Mouse (Mus musculus) left cerebral cortex, postnatal 14 days (tissue): ENCODE measurements around the gene Aif1l. TPM values are rescaled to one million over a fixed set of nuclear protein-coding genes. Genes with fewer than 3 reads are reported as not detected.

Experiments used
- DNase-seq, 2 experiments: peaks; one replicate each; pipeline ENCODE4 v3.0.0; 2021 to 2022; ENCODE audit warnings: low spot score in 2 of 2, mixed read lengths in 1 of 2
- intact Hi-C: fragments of 180-260 bp; cut with DNase I; formaldehyde crosslinking; loops from one replicate; pipeline ENCODE4 v1.15.1; 2025
- total RNA-seq, 2 experiments: library from RNA; stranded (reverse); gene quantifications; 2 replicates each; pipeline ENCODE4 v1.2.3; 2021

Aif1l gene
- total RNA-seq, 2 experiments from 2014 or later, result 2.4 to 7.1 TPM

GRCm38 (mm10) chr2:31948801-31949200 is 1.1 kb upstream of the Aif1l start:
- no peak for DNase-seq
- intact Hi-C loops, result no loop called here

- intact Hi-C loops, result no loop called here
- no peak for DNase-seq
These were observed 1.0 kb downstream of the Aif1l start for GRCm38 (mm10) chr2:31950966-31951365.

- DNase-seq, result no peak
- intact Hi-C loops, result no loop called here
These were observed 2.3 kb downstream of the Aif1l start for GRCm38 (mm10) chr2:31952236-31952635.

- DNase-seq, result no peak
- intact Hi-C loops, result no loop called here
These were observed 2.8 kb downstream of the Aif1l start for GRCm38 (mm10) chr2:31952725-31953124.

- intact Hi-C loops, result no loop called here
These were observed 3.7 kb downstream of the Aif1l start for GRCm38 (mm10) chr2:31953687-31954086.

GRCm38 (mm10) chr2:31954779-31955181 is 4.8 kb downstream of the Aif1l start:
- intact Hi-C loops, result no loop called here

More at GRCm38 (mm10) chr2:31953687-31954086, 3.7 kb downstream of the Aif1l start:
- no peak for DNase-seq

GRCm38 (mm10) chr2:31955686-31956085 is 5.7 kb downstream of the Aif1l start:
- no peak for DNase-seq
- intact Hi-C loops, result no loop called here

More at GRCm38 (mm10) chr2:31954779-31955181, 4.8 kb downstream of the Aif1l start:
- no peak for DNase-seq

- intact Hi-C loops, result no loop called here
- DNase-seq, result no peak
These were observed 7.3 kb downstream of the Aif1l start for GRCm38 (mm10) chr2:31957211-31957610.

GRCm38 (mm10) chr2:31960986-31961385 is 11.0 kb downstream of the Aif1l start:
- no peak for DNase-seq
- intact Hi-C loops, result no loop called here

GRCm38 (mm10) chr2:31961791-31962222 is 11.9 kb downstream of the Aif1l start:
- DNase-seq, result no peak
- intact Hi-C loops, result no loop called here

- intact Hi-C loops, result no loop called here
These were observed 12.7 kb downstream of the Aif1l start for GRCm38 (mm10) chr2:31962501-31963224.

GRCm38 (mm10) chr2:31963491-31963890 is 13.6 kb downstream of the Aif1l start:
- no peak for DNase-seq
- intact Hi-C loops, result no loop called here

More at GRCm38 (mm10) chr2:31962501-31963224, 12.7 kb downstream of the Aif1l start:
- peak; percentile 40 to 69 for DNase-seq

- intact Hi-C loops, result no loop called here
- no peak for DNase-seq
These were observed 14.3 kb downstream of the Aif1l start for GRCm38 (mm10) chr2:31964191-31964590.

GRCm38 (mm10) chr2:31965110-31965509 is 15.2 kb downstream of the Aif1l start:
- intact Hi-C loops, result no loop called here
- DNase-seq, result no peak

GRCm38 (mm10) chr2:31966801-31967200 is 16.9 kb downstream of the Aif1l start:
- DNase-seq, result no peak
- intact Hi-C loops, result no loop called here

GRCm38 (mm10) chr2:31972589-31972988 is 22.6 kb downstream of the Aif1l start:
- DNase-seq, result no peak
- intact Hi-C loops, result loop anchor here (10.0 kb wide), 1 partner anchor 288 kb away; the partner anchor contains the start of gene Abl1

GRCm38 (mm10) chr2:31974141-31974808 is 24.3 kb downstream of the Aif1l start, which contains the start of gene Nup214:
Gene Nup214 (plus strand): TSS chr2:31974436.
- intact Hi-C loops, result loop anchor here (10.0 kb wide), 1 partner anchor 289 kb away; the partner anchor contains the start of gene Abl1
- DNase-seq, result peak; percentile 98 to 100

- no peak for DNase-seq
- intact Hi-C loops, result loop anchor here (10.0 kb wide), 1 partner anchor 290 kb away; the partner anchor contains the start of gene Abl1
These were observed 25.0 kb downstream of the Aif1l start for GRCm38 (mm10) chr2:31974809-31975371.

- intact Hi-C loops, result no loop called here
- DNase-seq, result no peak
These were observed 37.8 kb downstream of the Aif1l start for GRCm38 (mm10) chr2:31987774-31988173.

- DNase-seq, result no peak
- intact Hi-C loops, result no loop called here
These were observed 41.0 kb downstream of the Aif1l start for GRCm38 (mm10) chr2:31990961-31991360.
